Mouse (Mus musculus): ENCODE results near the gene Samd10.

The Samd10 gene

DNA sequence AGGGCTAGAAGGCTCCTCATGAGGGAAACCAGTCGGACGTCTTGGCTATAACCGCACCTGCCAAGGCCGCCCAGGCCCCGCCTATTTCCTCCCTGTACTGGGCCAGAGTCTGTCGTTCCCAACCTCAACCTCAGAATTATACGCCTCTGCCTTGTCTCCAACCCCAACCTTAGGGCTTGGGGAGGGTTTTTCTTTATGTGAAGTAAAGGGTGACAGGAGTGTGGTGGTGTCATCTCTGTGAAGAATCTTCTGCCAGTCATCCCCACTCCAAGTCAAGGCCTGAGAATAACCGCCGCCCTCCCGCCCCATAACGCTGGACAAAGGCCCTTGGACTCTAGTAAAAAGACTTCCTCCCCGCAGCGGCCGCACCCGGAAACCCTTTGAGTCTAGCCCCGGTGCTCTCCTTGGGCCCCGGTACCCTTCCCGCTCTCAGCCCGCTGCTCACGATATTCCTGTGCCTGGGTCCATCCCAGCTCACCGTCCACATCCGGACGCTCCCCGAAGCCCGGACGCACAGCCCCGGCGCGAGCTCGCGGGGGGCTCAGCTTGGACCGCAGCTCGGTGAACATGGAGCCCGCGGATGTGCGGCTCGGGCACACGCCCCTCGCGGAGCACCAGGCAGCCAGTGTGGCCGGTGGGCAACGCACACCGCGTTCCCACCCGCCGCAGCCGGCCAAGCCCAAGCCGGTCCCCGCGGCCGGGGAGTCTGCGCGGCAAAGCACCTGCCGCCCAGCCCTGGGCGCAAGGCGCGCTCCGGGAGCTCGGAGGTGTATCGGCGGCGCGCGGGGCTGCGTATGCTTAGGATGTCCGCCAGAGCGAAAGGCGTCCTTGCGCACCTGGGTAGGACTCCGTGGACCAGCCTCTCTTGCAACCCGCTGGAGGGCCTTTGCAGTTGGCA lies at the start of gene Samd10:
TSS of gene Samd10 (minus strand) at position 759 of the 898 bp plus-strand sequence.
- DNase-seq (ENCODE audit: low spot score in 2 of 2) = peak; percentile 49 to 65

DNA sequence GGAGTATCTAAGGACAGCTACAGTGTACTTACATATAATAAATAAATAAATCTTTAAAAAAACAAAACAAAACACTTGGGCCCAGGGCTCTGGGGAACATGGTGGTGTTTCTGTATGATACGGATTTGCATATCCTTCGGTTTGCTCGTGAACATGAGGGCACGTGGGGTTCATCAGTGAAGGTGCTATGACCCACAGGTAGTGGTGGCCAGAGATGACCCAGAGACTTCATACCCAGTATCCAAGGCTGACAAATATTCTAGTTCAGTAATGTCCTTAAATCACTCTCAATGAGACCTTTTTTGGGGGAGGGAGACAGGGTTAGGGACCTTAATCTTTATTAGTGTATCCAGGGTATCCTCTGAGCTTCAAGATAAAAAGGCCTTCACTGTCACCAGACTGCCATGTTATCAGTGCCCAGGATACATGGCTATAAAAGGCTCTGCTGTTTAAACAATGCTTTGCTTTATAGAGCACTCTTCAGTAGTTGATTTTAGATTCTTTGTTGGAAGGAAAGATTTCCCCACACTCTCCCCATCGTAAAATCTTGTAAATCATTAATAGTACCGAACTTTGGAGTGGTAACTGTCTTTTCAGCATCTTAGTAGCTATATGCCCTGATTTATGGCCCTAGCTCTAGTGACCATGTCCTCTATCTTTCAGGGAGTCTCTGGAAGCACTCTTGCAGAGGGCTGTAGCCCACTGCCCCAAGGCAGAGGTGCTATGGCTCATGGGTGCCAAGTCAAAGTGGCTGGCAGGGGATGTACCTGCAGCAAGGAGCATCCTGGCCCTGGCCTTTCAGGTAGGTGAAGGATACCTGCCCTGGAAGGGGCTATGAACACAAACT lies 47.8 kb upstream of the Samd10 start:
- DNase-seq (ENCODE audit: low spot score in 2 of 2) = no peak

DNA sequence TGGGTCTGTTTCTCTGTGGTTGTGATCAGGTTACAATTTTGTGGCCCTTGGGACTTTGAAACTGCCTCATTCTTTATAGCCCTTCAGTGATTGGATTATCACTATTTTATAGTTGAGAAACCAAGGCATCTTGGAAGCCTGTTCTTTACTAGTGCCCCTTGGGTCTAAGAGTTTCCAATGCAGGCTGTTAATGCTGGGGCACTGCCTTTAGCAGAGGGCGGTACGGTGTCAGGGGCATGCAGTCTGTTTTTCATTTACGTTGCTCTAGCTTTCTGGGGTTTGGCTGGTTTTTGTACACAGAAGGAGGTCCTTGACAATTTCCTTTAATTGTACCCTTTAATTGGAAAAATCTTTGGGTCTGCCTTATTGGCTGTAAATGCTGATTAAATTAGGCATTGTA lies 46.7 kb upstream of the Samd10 start:
- no peak for DNase-seq (ENCODE audit: low spot score in 2 of 2)

DNA sequence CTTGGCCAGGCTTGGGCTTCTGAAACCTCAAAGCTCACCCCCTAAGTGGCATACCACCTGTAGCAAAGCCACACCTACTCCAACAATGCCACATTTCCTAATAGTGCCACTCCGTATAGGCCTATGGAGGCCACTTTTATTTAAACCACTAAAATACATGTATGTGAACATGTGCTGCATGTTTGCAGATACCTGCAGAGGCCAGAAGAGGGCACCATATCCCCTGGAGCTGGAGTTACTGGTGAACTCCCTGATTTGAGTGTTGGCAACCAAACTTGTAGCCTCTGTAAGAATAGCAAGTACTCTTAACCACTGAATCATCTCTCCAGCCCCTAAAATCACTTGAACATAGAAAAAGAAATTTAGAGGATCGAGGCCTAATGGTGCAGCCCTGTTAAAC lies 45.3 kb upstream of the Samd10 start:
- DNase-seq (ENCODE audit: low spot score in 2 of 2) = no peak

DNA sequence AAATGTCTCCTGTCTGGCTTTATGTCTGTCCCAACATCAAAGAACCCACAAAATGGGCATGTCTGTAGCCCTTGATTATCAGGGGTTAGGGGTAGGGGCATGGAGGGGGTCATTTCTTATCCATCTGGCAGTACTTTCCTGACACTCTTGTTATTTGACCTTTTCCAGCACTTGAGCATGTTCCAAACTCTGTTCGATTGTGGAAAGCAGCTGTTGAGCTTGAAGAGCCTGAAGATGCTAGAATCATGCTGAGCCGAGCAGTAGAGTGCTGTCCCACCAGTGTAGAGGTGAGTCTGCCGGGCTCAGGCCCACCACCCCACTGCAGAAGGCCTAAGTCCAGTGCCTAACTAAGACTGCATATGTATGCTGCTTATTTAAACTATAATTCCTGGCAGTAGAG lies 36.9 kb upstream of the Samd10 start:
- DNase-seq (ENCODE audit: low spot score in 2 of 2) = no peak

DNA sequence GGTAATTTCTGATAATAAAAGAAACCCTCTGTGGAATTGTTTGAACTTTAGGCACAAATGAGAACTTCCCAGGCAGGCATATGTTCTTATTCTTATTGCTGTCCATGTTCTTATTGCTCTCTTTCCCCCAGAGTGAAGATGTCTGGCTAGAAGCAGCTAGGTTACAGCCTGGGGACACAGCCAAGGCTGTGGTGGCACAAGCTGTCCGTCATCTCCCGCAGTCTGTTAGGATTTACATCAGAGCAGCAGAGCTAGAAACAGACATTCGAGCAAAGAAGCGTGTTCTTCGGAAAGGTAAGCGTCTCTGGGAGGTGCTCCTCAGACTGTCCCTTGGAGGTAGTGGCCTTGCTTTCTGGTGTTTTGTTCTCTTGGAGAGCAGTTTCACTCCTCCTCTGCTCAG lies 33.6 kb upstream of the Samd10 start:
- no peak for DNase-seq (ENCODE audit: low spot score in 2 of 2)

DNA sequence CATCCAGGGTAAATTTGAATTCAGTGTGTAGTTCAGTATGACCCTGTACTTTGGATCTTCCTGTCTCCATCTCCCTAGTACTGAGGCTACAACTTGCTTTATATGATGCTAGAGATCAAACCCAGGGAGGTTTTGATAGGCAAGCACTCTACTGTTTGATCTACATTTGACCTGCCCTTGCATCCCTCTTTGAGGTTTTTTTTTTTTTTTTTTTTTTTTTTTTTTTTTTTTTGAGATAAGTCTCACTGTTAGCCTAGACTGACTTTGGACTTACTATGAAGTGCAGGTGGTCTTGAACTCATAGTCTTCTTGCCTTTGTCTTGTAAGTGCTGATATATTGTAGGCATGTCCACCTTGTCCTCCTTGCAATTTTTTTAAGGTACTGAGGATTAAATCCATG lies 29.5 kb upstream of the Samd10 start:
- no peak for DNase-seq (ENCODE audit: low spot score in 2 of 2)

DNA sequence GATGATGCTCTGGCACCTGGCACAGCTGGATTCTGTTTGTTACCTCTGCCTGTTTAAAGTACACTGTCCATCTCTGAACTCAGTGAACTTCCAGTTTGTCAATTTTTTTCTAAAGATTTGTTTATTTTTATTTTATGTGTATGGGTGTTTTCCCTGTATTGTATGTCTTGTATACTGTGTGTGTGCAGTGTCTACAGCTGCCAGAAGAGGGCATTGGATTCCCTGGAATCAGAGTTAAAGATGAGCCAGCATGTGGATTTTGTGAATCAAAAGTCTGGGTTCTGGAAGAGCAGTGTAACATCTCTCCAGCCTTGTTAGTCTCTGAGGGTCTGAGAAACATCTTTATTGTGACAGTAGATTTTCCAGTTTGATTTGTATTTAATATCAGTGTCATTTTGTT lies 24.4 kb upstream of the Samd10 start:
- DNase-seq (ENCODE audit: low spot score in 2 of 2) = no peak

DNA sequence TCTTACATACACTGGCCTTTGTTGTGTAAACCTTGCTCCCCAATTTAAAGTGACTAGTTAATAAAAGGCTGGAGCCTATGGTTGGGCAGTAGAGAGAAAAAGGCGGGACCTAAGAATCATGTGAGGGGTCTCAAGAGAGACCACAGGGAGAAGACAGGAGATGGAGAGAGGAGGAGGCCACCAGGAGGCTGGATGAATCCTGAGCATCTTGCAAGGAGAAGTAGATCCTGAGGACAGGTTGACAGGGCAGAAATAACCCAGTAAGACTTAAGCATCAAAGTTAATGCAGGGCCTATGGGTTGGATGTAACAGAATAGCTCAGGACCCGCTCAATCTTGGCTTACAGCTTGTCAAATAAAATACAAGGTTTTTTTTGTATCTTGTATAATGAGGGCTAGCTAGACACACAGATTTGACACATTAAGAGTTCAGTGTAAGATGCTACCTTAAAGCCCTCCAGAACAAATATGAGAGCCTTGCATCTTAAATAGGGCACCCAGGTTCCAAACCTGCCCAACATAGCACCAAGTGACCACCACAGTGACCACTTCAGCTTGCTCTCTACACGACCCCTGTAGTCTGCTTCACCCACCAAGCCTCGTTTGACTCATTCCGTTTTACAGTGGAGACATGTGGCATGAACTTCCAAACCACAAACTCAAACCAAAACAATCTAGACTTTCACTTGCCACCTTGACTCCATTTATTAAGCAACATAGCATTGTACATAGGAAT lies 19.9 kb upstream of the Samd10 start:
- DNase-seq (ENCODE audit: low spot score in 2 of 2) = no peak

DNA sequence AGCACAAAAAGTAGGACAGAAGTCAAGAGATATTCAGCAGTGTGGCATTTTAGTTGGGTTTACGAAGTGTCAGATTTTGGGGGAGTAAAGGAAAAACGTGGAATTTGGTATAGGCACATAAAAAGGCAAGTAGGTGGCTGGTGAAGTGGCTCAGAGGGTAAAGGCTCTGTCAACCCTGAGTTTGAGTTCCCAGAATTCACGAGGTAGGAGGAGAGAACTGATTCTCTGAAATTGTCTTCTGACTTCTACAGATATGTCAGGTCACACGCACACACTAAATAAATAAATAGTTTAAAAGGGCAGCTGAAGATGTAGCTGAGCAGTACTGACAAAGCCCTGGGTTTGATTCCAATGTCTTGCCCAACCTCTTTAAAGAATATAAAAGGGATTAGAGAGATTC lies 3.4 kb upstream of the Samd10 start:
- no peak for DNase-seq (ENCODE audit: low spot score in 2 of 2)

DNA sequence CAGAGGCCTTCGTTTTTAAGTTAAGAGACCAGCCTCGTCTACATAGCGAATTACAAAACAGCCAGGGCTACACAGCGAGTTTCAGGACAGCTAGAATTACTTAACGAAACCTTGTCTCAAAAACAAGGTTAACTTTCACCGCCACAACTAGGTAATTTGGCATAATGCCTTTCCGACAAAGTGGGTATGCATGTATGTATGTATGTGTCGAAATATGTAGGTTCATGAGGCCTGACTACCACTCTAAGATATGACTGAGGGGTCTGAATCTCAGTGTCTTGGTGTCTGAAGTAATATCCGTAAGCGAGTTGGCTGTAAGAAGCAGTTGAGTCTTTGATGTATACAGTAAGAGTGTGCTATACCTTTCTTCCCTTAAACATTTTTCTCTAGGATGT lies 2.7 kb upstream of the Samd10 start:
- DNase-seq (ENCODE audit: low spot score in 2 of 2) = no peak

DNA sequence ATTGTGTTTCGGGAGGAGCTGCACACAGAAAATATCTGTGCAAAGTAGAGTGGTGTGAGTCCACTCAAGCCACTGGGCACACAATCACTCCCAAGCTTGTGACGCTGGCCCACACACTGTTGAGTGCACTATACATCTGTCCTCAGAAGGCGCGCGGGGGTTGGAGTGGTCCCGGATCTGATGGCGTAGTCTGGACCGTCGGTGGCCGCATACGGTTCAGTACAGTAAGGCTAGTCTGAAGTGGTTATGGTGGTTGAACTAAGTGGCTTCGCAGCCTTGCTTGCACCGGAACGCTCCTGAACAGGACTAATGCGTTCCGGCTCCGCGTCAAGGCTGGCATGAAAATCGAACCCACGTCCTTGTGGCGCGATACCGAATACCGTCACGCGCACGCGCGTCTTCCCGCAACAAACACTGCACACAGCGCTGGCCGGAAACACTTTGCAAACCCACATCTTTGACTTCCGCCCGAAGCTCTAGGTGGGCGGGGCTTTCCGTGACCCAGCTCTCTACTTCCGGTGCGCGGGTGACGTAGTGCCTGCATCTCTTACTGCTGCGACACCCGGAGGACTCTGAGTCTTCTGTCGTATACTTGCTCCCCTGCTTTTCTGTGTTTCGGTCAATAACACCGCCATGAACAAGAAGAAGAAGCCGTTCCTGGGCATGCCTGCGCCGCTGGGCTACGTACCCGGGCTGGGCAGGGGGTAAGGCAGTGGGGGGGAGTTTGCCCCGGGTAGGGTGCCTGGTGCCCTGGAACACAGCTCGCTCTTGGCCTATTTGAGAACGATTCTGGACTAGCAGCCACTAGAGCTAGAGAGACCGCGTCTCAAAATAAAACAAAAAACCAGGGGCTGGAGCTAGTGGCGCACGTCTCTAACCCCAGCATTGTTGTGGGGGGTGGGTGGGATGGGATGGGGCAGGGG lies 2.1 kb upstream of the Samd10 start:
- DNase-seq (ENCODE audit: low spot score in 2 of 2) = peak; percentile 91 to 93

DNA sequence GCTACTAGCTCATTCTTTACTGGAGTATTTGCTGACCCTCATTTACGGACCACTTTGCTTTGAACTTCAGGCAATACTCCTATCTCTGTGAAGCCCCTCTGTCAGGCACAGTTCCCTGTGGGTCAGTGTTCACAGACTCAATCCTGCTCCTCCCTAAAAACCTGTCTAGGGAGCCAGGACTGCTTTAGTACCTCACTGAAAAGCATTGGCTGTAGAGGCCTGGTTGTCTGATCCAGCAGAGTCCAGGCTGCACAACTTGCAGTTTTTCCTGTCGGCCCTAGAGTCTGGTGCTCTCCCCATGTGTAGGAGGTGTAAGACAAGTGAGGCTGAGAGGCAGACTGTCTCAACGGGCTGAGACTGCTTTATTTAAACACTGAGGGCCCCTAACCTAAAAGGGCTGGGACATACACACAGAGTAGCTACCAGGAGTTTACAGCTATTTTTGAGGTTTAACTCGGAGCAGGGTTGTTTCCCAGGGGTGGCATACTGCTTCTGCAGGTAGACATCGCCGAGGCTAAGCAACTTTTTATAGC lies 1.3 kb upstream of the Samd10 start:
- no peak for DNase-seq (ENCODE audit: low spot score in 2 of 2)

DNA sequence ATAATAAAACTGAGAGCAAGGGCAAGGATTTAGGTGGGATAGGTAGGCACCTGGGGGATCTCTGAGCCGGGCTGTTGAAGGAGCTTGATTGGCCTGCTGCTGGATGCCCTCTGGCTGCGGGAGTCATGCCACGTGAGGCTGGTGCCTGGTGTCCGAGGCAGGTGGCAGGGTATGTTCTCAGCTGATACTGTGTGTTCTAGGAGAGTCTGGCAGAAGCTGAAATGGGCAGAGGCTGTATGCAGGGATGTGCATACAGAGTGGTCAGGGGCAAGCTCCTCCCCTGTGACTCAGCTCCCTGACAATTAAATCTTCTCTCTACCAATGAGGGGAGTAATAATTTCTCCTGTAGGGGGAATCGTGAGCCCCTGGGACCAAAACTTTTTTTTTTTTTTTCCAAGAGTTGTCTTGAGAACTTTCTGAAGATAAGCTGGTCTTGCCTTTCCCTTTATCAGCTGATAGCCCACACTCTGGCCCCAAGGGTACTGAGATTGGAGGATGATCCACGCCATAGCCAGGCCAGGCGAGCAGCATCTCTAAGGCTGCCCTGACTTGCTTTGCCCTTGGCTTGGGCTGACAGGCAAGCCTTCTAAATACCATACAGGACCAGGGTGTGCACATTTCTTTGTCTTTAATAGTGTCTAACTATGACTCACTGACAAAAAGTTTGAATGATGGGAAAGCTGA lies 1.5 kb downstream of the Samd10 start:
- DNase-seq (ENCODE audit: low spot score in 2 of 2) = no peak

DNA sequence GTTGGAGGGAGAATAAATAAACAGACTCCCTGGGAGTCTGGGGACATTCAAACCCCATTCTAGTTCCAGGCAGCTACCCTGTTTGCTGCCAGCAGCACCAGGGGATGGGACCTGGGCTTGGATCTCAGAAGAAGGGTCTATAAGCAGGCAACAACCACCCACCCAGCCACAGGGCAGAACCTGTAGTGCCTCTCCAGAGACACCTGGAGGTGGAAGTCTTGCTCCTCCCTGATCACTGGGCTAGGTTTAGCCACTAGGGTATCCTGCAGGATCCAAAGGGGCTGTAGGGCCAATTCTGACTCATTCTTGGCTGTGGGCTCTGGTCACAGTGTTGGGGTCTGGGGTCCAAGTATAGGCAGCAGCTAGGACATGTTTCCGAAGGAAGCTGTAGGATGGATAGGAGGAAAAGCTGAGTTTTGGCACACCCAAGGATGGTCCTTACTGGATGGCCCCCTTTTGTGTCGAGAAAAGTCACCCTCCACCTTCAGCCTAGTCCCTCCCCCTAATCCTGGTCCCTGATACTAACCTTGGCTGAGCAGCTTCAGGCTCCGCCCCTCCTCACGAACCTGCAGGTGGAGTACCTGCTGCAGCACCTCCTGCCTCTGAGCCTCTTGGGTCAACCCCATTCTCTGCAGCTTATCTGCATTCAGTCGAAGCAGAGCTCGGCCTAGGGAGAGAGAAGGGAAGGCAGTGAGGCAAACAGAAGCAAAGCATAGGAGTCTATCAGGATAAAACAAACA lies 2.6 kb downstream of the Samd10 start:
- no peak for DNase-seq (ENCODE audit: low spot score in 2 of 2)

DNA sequence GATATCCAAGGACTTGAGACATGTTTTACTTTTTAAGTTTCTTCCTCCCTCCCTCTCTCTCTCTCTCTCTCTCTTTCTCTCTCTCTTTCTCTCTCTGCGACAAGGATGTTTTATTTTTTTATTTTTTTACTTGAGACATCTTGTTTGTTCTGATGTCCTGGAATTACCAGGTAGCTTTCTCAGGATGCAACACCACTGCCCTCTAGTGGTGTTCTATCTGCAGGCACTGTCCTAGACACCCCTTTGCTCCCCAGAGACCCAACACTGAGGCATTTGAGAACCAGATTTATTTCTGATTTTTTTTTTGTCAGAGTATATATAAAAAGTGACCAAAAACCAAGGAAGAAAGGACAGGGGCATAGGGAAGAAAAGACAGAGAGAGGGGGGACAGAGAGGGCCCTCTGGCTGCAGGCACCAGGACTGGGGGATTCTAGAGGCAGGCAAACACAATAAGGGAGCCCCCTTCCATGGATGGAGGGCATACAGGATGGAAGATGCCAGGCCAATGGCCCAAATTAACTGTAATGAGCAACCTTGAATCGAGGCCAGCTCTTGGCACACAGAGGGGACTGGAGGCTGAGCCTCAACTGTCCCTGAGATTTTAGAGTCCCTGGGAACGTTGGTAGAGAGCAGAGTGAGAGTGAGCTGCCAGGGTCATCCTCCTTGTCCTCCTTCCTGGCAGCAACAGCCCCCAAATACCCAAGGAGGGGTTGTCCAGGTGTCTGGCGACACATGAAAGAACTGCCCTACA lies 3.9 kb downstream of the Samd10 start:
- DNase-seq (ENCODE audit: low spot score in 2 of 2) = no peak

DNA sequence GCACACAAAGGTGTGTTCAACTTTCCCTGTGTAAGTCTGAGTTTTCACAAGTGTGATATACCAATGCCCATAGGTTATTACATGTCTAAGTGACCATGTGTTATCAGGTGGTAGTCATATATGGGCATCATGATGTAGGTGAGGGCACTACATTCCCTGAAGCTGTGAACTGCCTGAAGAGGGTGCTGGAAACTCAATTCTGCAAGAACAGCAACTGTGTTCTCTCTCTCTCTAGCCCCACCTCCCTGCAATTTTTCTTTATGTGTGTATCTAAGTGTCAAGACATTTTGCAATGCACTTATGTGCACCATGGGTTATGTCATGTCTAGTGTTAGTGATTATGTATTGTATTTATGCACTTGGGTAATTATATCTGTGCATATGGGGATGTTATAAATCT lies 5.1 kb downstream of the Samd10 start:
- DNase-seq (ENCODE audit: low spot score in 2 of 2) = no peak

DNA sequence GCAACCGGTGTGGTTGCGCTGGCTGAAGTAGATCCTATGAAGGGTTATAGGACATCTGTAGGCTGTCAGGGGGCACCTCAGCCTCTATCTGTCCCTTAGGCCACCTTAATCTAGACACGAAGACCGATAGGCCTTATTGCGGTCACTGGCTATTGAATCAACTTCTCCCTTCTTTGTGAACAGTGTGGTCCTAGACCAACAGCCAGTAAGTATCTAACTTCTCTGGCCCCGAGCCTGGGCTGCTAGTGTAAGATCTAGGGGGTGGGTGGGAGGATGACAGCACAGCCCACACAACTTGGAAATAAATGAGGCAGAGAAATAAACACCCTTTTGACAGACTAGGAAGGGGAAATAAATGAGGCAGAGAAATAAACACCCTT lies 6.0 kb downstream of the Samd10 start:
- no peak for DNase-seq (ENCODE audit: low spot score in 2 of 2)
